Mouse (Mus musculus) liver, embryonic 14.5 days (tissue): ENCODE data around the gene Tns1. TPM values are rescaled to one million over a fixed set of nuclear protein-coding genes. Genes with fewer than 3 reads are reported as not detected.
A peak's percentile ranks its signal among the peaks of the same experiment; 100 is the strongest.

ENCODE experiments used
- ATAC-seq: fragments of 200-750 bp; cut with Nextera tagmentation; 2 replicates; pipeline ENCODE4 v1.8.0; 2017; ENCODE audit warnings: moderate number of reproducible peaks, mild to moderate bottlenecking, moderate library complexity; ENCODE audit not compliant: insufficient read depth
- DNase-seq, 3 experiments: peaks; one replicate each; pipeline ENCODE4 v3.0.0-alpha.2; 2012 to 2013; ENCODE audit warnings: low read depth in 3 of 3, low spot score in 3 of 3
- H3K27ac ChIP-seq: fragments of 300-500 bp; sonication (generic); 2 replicates; pipeline ENCODE4 v1.5.1; 2014; ENCODE audit warnings: moderate library complexity, mild to moderate bottlenecking, control low read depth, inconsistent platforms
- H3K27me3 ChIP-seq: fragments of 300-500 bp; sonication (generic); 2 replicates; pipeline ENCODE4 v1.6.1; 2014; ENCODE audit warnings: mild to moderate bottlenecking, low read length, moderate library complexity; ENCODE audit not compliant: control insufficient read depth, insufficient read depth
- H3K36me3 ChIP-seq: fragments of 300-500 bp; sonication (generic); replicated peaks from 2 replicates; pipeline ENCODE4 v1.6.1; 2014; ENCODE audit warnings: low read depth; ENCODE audit not compliant: control insufficient read depth, insufficient read depth
- H3K4me1 ChIP-seq, 2 experiments: fragments of 200-500 bp in 1 of 2; fragments of 300-500 bp in 1 of 2; sonication (generic) in 1 of 2; replicated peaks; 2 replicates each; pipeline ENCODE4 v1.6.1; 2012 to 2014; ENCODE audit warnings: antibody characterized with exemption in 1 of 2, inconsistent platforms in 1 of 2, low read length in 1 of 2; ENCODE audit not compliant: control insufficient read depth in 2 of 2, insufficient read depth in 2 of 2
- H3K4me2 ChIP-seq: fragments of 300-500 bp; sonication (generic); 2 replicates; pipeline ENCODE4 v1.6.1; 2014; ENCODE audit warnings: low read depth, mild to moderate bottlenecking, control low read depth, moderate library complexity
- H3K4me3 ChIP-seq, 2 experiments: fragments of 200-500 bp in 1 of 2; fragments of 300-500 bp in 1 of 2; sonication (generic) in 1 of 2; 2 replicates each; pipeline ENCODE4 v1.5.1; 2012 to 2014; ENCODE audit warnings: low read depth in 2 of 2, low read length in 2 of 2, mild to moderate bottlenecking in 2 of 2, control low read depth in 1 of 2, inconsistent platforms in 1 of 2, moderate library complexity in 1 of 2; ENCODE audit not compliant: insufficient read depth in 1 of 2
- H3K9ac ChIP-seq: fragments of 300-500 bp; sonication (generic); replicated peaks from 2 replicates; pipeline ENCODE4 v1.6.1; 2014; ENCODE audit warnings: mild to moderate bottlenecking, control low read depth, moderate library complexity
- H3K9me3 ChIP-seq: fragments of 300-500 bp; sonication (generic); 2 replicates; pipeline ENCODE4 v1.6.1; 2016; ENCODE audit warnings: low read length, mixed read lengths; ENCODE audit not compliant: control insufficient read depth
- CTCF ChIP-seq: IDR thresholded peaks from 2 replicates; pipeline ENCODE4 v1.5.1; 2016; ENCODE audit warnings: antibody characterized with exemption, low read depth, control low read depth
- EP300 ChIP-seq: IDR thresholded peaks from 2 replicates; pipeline ENCODE4 v1.6.1; 2016; ENCODE audit warnings: antibody characterized with exemption, low read depth
- WGBS: fragments of 180-500 bp; shearing (Covaris S2); extraction: QIAGEN DNeasy Blood & Tissue Kit; methylation state at CpG from one replicate; pipeline ENCODE4 v1.1.7; 2014; ENCODE audit not compliant: insufficient replicate concordance; 5-methylcytosine and 5-hydroxymethylcytosine counted together
- polyA plus RNA-seq, 2 experiments: library from polyadenylated mRNA; depleted of rRNA in 1 of 2; stranded (reverse) in 1 of 2; unstranded in 1 of 2; fragments of >200 nt; fragmentation: Nextera tagmentation in 1 of 2; extraction: Ambion mirVana in 1 of 2; gene quantifications; 2 replicates each; pipeline versions ENCODE4 v1.2.1 to v1.2.3; 2012 to 2014

The Tns1 gene
- polyA plus RNA-seq, 2 experiments = 7.2 to 15.7 TPM

GRCm38 (mm10) chr1:73864314-73864713 is 259.9 kb downstream of the Tns1 start:
- no peak overlapping the region for H3K9ac ChIP-seq
- DNase-seq (no peak), ATAC-seq (no peak)
- H3K36me3 ChIP-seq = no peaks in the 10 kb centered on the region
- no peak overlapping the region for H3K27ac ChIP-seq
- no peak overlapping the region for H3K4me2 ChIP-seq
- TF ChIP-seq EP300 (no peak), CTCF (no peak)
- H3K4me3 ChIP-seq = no peak overlapping the region
- no peaks in the 10 kb centered on the region for H3K27me3 ChIP-seq
- no peaks in the 10 kb centered on the region; a peak in 1 of 4 replicates for H3K4me1 ChIP-seq
- H3K9me3 ChIP-seq = no peaks in the 10 kb centered on the region
- WGBS = 65% methylated on average over 3 of the region's 3 CpGs

- ATAC-seq (no peak), DNase-seq (no peak)
- Histone ChIP-seq H3K27ac (no peak overlapping the region), H3K27me3 (no peaks in the 10 kb centered on the region), H3K9ac (no peak overlapping the region), H3K4me2 (no peak overlapping the region), H3K9me3 (no peaks in the 10 kb centered on the region), H3K4me3 (no peak overlapping the region), H3K36me3 (no peaks in the 10 kb centered on the region), H3K4me1 (no peaks in the 10 kb centered on the region; a peak in 1 of 4 replicates)
- TF ChIP-seq EP300 = no peak
- no peak for TF ChIP-seq CTCF
- WGBS = 28% methylated on average over 11 of the region's 11 CpGs
Observed at GRCm38 (mm10) chr1:73863074-73863431, 261.2 kb downstream of the Tns1 start.

GRCm38 (mm10) chr1:73862323-73863073 is 261.8 kb downstream of the Tns1 start:
- Histone ChIP-seq H3K36me3 (no peaks in the 10 kb centered on the region), H3K27me3 (no peaks in the 10 kb centered on the region), H3K4me2 (no peak overlapping the region), H3K4me3 (no peak overlapping the region), H3K27ac (no peak overlapping the region), H3K9ac (no peak overlapping the region), H3K9me3 (no peaks in the 10 kb centered on the region), H3K4me1 (no peaks in the 10 kb centered on the region; a peak in 1 of 4 replicates)
- 15% methylated on average over 15 of the region's 15 CpGs for WGBS
- peak; percentile 77 for TF ChIP-seq CTCF
- TF ChIP-seq EP300 = no peak
- DNase-seq (no peak), ATAC-seq (no peak)

GRCm38 (mm10) chr1:73860421-73860820 is 263.8 kb downstream of the Tns1 start:
- TF ChIP-seq EP300 (no peak), CTCF (no peak)
- ATAC-seq = no peak
- no peak overlapping the region for H3K9ac ChIP-seq

More at GRCm38 (mm10) chr1:73860421-73860820, 263.8 kb downstream of the Tns1 start:
- H3K9me3 ChIP-seq = no peaks in the 10 kb centered on the region
- no peaks in the 10 kb centered on the region; a peak in 1 of 4 replicates for H3K4me1 ChIP-seq
- H3K27ac ChIP-seq = no peak overlapping the region
- H3K27me3 ChIP-seq = no peaks in the 10 kb centered on the region
- H3K4me3 ChIP-seq = no peak overlapping the region
- 52% methylated on average over 3 of the region's 3 CpGs for WGBS
- H3K36me3 ChIP-seq = no peaks in the 10 kb centered on the region
- no peak for DNase-seq
- H3K4me2 ChIP-seq = no peak overlapping the region

Other genes with a start within 250 kb of the Tns1 start
- 0.02 and 0.09 TPM in 2 replicates for gene Rufy4, start 1.1 kb upstream of the Tns1 start, polyA plus RNA-seq (2012; rRNA removed)
- gene Rufy4, start 1.1 kb upstream of the Tns1 start, polyA plus RNA-seq (2014; fragmentation: Nextera tagmentation; extraction: Ambion mirVana) = 0.04 TPM in 1 of 2 replicates, not detected in the other
- gene Cxcr2, start 29.5 kb upstream of the Tns1 start, polyA plus RNA-seq (2012; rRNA removed) = 0.59 and 0.76 TPM in 2 replicates
- gene Cxcr2, start 29.5 kb upstream of the Tns1 start, polyA plus RNA-seq (2014; fragmentation: Nextera tagmentation; extraction: Ambion mirVana) = 0.44 and 0.51 TPM in 2 replicates
- not detected in 2 replicates for gene Cxcr1, start 70.2 kb upstream of the Tns1 start, polyA plus RNA-seq (2012; rRNA removed)
- gene Cxcr1, start 70.2 kb upstream of the Tns1 start, polyA plus RNA-seq (2014; fragmentation: Nextera tagmentation; extraction: Ambion mirVana) = not detected in 2 replicates
- gene Arpc2, start 111.6 kb upstream of the Tns1 start, polyA plus RNA-seq (2012; rRNA removed) = 58.8 and 95.3 TPM in 2 replicates
- 157 and 160 TPM in 2 replicates for gene Arpc2, start 111.6 kb upstream of the Tns1 start, polyA plus RNA-seq (2014; fragmentation: Nextera tagmentation; extraction: Ambion mirVana)
- 0.57 and 1.0 TPM in 2 replicates for gene Gpbar1, start 154.1 kb upstream of the Tns1 start, polyA plus RNA-seq (2012; rRNA removed)
- 0.56 and 1.1 TPM in 2 replicates for gene Gpbar1, start 154.1 kb upstream of the Tns1 start, polyA plus RNA-seq (2014; fragmentation: Nextera tagmentation; extraction: Ambion mirVana)
- 47.3 and 55.8 TPM in 2 replicates for gene Aamp, start 160.3 kb upstream of the Tns1 start, polyA plus RNA-seq (2012; rRNA removed)
- 84.4 and 89.0 TPM in 2 replicates for gene Aamp, start 160.3 kb upstream of the Tns1 start, polyA plus RNA-seq (2014; fragmentation: Nextera tagmentation; extraction: Ambion mirVana)
- gene Pnkd, start 160.5 kb upstream of the Tns1 start, polyA plus RNA-seq (2012; rRNA removed) = 16.8 and 17.8 TPM in 2 replicates
- gene Pnkd, start 160.5 kb upstream of the Tns1 start, polyA plus RNA-seq (2014; fragmentation: Nextera tagmentation; extraction: Ambion mirVana) = 42.1 and 42.6 TPM in 2 replicates
- gene Tmbim1, start 181.2 kb upstream of the Tns1 start, polyA plus RNA-seq (2012; rRNA removed) = 6.7 and 10.5 TPM in 2 replicates
- 10.1 and 11.7 TPM in 2 replicates for gene Tmbim1, start 181.2 kb upstream of the Tns1 start, polyA plus RNA-seq (2014; fragmentation: Nextera tagmentation; extraction: Ambion mirVana)
- 0.05 and 0.10 TPM in 2 replicates for gene Catip, start 237.7 kb upstream of the Tns1 start, polyA plus RNA-seq (2012; rRNA removed)
- gene Catip, start 237.7 kb upstream of the Tns1 start, polyA plus RNA-seq (2014; fragmentation: Nextera tagmentation; extraction: Ambion mirVana) = not detected in 2 replicates